Mouse (Mus musculus) megakaryocyte progenitor cell, adult 5-6 weeks (primary cell): ENCODE measurements around the gene Neurl2. TPM values are rescaled to one million over a fixed set of nuclear protein-coding genes. Genes with fewer than 3 reads are reported as not detected.
A peak's percentile ranks its signal among the peaks of the same experiment; 100 is the strongest.
"Not testable (repeated sequence)": the region's sequence is repeated elsewhere in the genome, so short reads cannot be mapped to it uniquely, and the experiment has no call there.

Experiments used
- ATAC-seq: replicated peaks from 2 replicates; pipeline ENCODE4 v1.8.0; 2016; ENCODE audit warnings: mild to moderate bottlenecking, moderate TSS enrichment, inconsistent platforms; ENCODE audit not compliant: poor library complexity
- total RNA-seq, 2 experiments: library from RNA; stranded (forward) in 1 of 2; stranded (reverse) in 1 of 2; fragments of 157-497, 149-512 nt in 1 of 2; fragments of 200-1000 nt in 1 of 2; gene quantifications; 2 replicates each; pipeline versions ENCODE4 v1.2.3 to v1.2.4; 2015 to 2017

Gene Neurl2
- total RNA-seq, 2 experiments from 2014 or later, result 1.9 to 4.3 TPM

DNA sequence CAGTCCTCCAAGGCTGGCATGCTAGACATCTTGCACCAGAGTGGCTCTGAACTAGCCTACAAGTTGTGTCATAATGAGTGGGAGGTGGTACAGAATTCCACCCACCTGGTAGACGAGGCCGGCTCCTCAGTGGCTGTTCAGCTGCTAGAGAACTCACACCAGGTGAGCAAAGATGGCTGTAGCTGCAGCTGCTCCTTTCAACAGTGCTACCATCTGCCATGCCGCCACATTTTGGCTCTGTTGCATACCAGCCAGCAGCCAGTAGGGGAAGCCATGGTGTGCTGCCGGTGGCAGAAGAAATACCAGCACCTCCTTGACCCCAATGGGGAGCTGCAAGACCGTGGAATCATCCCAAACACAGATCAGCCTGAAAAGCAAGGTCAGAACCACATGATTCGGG lies 12.2 kb downstream of the Neurl2 start:
- no peak for ATAC-seq

DNA sequence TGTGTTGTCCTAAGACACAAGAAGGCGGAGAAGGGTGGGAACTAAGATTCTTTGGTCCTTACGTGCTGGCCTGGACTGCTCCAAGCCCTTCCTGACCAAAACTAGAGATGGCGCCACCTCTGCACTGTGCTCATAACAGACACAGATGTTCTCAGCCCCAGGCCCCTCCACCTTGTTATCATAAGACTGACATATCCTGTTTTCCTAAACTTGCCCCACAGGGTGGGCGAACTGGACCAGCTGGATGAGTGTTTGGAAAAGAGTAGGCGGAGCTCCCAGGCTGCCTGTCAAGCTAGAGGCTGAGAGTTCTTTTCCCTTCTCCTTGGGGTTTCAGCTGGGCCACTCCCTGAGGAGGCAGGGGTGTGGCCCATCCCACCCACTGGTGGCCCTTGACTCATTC lies 15.6 kb downstream of the Neurl2 start:
- no peak for ATAC-seq

DNA sequence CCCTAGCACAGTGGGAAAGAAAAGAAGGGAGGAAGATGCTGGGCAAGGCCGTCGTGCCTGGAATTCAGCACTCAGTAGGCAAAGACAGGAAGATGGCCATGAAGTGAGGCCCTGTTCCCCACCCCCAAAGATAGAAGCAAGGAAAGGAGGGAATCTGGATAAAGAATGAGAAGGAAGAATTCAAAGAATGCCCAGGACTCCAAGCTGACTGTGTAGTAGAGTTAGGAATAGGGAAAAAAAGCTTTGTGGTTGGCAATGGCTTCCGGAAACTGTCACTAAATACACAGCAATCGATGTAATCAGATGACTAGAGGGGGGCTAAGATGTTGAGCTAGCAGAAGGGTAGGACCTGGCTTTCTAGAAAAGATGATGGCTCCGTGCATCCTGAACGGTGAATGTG lies 16.1 kb downstream of the Neurl2 start:
- ATAC-seq, result no peak

DNA sequence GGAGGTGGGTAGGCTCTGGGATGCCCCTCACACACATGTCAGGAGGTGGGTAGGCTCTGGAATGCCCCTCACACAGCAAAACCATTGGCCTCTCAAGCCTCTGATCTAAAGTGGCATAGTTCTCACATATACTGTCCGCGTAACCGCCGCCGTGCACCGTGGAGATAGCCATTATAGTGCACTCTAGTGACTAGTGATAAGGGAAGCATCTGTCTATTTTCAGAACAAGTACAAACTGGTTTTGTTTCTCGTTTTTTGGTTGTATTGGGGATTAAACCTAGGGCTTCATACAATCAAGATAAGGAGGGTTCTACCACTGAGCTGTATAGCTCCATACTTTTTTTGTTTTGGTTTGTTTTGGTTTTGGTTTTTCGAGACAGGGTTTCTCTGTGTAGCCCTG lies 17.4 kb downstream of the Neurl2 start:
- peak; percentile 82 for ATAC-seq

DNA sequence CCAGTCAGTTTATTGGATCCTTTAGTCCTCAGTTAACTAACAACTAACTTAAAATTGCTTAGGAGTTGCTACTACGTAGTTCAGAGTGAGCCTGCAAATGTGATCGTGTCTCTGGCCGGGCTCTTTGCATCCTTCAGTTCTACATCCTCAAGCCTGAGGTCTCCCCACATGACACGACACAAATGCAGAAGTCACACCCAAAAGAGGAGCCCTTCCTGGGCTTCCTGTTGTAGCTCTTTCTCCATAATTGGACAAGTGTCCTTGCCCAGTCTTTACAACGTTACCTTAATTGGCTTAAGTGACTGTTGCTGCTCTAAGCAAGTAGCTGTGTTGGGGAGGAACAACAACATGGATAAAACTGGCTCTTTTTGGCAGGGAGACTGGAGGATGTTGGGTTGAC lies 17.9 kb downstream of the Neurl2 start:
- ATAC-seq, result peak; percentile 77

DNA sequence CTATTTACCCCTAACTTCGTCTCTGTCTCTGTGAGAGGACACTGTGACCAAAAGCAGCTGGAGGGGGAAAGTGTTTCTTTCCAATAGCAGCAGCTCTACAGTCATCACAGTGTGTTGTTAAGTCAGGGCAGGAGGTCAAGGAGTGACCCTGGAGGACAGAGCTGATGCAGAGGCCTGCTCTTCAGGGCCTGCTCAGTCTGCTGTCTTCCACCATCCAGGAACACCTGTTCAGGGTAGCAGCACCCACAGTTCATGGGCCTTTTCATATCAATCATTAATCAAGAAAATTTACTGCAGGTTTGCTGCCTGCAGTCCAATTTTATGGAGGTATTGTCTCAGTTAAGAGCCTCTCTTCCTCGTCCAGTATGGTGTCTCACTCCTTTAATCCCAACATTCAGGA lies 19.7 kb downstream of the Neurl2 start:
- no peak for ATAC-seq

DNA sequence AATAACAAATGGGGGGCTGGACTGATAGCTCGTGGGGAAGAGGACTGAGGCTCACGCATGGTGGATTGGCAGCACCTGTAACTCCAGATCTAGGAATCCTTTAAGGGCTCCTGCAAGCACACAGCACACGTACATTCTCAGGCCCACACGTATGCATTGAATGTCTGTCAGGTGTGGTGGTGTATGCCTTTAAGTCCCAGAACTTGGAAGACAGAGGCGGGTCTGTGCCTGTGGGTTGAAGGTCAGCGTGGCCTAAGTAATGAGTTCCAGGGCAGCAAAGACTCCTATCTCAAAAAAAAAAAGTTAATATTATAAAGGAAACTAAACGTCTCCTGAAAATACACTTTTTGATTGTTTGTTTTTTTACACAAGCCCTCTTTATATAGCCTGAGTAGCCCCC lies 26.6 kb downstream of the Neurl2 start:
- ATAC-seq, result no peak

DNA sequence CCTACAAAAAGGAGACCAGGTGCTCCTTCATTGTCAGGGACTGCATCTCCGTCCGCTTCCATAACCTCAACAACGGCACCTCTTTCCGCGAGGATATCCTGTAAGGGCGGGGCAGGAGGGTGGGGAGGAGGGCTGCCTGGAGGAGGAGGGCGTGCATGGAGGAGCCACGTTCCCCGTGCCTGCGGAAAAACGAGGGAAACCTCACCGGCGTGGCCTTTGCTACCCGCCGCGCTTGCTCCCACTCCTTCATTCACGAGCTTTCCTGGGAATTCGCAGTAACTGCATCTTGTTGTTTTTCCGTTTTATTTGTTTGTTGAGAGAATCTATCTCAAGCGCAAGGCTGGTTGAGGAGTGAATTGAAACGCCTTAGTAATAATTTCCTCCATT lies 27.9 kb downstream of the Neurl2 start:
- peak; percentile 50 for ATAC-seq

DNA sequence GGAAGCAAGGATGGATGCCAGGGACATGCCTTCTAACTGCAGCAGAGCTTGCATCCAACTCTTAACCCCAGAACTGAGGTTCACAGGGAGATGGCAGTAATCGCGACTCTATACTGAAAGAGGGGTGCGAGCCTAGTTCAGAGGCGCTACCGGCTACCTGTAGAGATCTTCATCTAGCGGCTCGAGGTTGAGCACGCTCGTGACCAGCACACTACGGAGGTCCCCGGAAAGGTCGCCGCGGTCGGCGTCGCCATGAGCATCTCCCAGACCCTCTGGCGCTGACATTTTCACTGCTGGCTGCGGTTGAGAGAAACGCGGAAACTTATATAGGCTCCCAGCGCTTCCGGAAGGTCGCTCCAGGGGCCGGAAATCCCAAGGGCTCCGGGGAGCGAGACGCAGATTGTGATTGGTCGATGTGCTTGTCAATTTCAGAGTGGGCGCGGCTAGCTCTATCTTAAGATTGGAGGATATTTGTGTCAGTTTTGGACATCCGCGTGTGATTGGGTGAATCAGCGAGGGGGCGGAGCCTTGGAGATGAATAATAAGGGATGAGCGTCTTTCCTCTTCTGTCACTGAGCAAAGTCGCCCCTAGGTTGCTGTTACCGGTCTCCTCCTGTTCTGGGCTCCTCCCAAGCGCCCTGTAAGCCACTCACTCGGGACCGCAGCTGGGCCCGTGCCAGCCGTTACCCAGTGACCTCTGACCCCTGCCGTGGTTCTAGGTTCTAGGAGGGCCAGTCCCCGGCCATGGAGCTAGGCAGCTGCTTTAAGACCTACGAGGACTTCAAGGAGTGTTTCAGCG lies 28.5 kb downstream of the Neurl2 start, which contains the start of the genes Acot8 and Zswim3:
Acot8 (minus strand) TSS at position 350 of the 799 bp plus-strand sequence.
Zswim3 (plus strand) TSS at position 566 of the 799 bp plus-strand sequence.
- ATAC-seq, result peak; percentile 93

DNA sequence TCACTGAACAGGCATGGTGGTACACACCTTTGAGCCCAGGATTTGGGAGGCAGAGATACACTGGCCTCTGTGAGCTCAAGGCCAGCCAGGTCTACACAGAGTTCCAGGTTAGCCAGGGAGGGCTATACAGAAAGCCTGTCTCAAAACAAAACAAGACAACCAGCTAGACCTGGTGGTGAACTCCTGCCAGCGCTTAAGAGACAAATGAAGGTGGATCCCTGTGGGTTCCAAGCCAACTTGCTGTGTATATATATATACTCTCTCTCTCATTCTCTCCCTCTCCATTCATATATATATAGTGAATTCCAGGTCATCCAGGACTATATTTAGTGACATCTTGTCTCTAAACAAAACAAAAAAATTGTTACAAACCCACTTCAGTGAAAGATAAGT lies 29.3 kb downstream of the Neurl2 start:
- no peak for ATAC-seq

DNA sequence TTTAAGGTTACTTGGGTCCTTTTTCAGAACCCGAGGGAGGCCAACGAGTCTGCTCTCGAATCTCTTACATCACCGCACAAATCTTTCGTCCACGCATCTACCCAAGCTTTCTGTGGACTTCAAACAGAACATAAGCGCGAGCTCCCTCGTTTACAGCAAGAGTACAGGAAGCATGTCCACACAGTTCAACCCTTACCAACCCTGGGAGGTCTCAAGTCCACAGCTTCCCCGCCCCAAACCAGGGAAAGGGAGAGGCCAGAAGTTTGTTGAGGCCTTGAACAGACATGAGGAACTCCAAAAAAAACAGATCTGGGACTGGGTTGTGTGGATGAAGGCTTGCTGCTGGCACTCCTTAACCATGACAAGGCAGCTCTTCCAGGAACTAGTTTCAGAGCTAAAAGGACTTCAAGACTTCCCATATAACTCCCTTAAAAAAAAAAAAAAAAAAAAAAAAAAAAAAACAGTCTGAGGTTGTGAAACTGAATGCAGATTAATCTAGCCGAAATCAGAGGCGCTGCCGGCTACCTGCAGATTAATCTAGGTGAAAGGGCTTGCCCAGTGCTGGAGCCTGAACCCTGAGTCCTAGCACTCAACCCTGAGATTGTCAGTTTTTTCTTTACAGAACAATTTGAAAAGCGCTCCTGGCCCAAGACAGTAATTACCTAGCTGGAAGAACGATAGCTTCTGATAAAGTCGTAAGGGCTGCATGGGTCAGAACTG lies 29.9 kb downstream of the Neurl2 start:
- ATAC-seq, result no peak

DNA sequence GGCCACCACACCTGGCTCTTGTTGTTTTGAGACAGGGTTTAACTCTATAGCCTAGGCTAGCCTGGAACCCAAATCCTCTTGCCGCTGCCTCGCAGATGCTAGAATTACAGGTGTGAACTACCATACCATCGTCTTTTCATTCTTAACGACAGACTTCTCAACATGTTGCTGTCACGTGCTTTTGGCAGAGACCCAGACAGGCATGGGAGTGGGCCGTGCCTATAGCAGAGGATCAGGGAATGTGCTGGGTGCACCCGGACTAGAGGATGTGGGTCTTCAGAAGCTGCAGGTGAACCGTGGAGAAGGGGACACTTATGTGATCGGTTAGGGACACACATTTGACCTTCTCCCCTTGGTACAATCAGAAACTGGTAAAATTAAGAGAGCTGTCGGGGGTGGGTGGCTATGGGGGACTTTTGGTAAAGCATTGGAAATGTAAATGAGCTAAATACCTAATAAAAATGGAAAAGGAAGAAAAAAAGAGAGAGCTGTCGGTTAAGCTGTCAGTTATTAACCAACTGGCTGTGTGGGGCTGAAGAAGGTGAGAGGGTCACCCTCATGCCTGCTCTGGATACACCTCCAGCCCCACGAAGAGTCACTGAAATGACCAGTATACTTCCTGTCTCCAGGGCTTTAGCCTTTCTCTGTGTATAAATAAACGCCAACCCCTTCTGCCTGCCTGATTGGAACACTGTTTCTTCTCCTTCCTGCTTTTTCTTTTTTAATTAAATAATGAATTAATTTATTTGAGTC lies 32.8 kb downstream of the Neurl2 start:
- ATAC-seq, result no peak

DNA sequence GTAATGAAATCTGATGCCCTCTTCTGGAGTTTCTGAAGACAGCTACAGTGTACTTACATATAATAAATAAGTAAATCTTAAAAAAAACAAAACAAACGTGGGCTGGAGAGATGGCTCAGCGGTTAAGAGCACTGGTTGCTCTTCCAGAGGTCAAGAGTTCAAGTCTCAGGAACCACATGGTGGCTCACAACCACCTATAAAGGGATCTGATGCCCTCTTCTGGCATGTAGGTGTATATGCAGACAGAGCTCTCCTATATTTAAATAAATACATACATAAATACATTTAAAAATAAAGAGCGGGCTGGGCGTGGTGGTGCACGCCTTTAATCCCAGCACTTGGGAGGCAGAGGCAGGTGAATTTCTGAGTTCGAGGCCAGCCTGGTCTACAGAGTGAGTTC lies 34.7 kb downstream of the Neurl2 start:
- not testable (repeated sequence) for ATAC-seq

DNA sequence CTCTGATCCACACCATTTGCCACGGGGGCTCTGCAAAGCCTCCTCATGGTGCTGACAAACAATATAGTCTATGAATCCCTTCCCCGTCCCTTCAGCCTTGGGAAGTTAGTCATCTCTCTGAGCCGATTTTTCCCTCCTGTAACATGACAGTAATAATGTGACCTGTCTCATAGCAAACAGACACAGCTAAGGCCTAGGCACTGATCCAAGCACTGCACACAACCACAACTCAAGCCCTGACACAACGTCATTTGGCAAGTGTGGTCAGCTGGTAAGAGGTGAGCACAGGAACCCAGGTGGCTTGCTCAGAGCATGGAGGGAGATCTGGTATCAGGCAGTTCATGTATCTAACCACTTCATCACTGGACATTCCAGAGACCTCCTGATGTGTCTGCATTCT lies 37.4 kb downstream of the Neurl2 start:
- ATAC-seq, result no peak

DNA sequence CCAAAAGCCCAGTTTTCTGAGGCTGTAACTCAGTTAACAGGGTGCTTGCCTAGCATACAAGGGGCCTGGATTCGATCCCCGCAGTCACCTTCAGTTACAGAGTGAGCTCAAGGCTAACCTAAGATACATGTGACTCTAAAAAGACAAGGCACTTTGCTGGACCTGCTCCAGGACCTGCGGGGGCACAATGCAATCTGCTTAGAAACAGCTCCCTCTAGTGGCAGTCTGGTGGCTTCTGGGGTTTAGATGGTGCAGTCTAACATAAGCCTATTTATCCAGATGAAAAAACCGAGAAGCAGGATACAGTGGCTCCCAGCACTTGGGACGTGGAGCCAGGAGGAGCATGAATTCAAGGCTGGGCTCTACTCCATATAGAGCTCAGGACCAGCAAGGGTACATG lies 39.0 kb downstream of the Neurl2 start:
- ATAC-seq, result peak; percentile 90

DNA sequence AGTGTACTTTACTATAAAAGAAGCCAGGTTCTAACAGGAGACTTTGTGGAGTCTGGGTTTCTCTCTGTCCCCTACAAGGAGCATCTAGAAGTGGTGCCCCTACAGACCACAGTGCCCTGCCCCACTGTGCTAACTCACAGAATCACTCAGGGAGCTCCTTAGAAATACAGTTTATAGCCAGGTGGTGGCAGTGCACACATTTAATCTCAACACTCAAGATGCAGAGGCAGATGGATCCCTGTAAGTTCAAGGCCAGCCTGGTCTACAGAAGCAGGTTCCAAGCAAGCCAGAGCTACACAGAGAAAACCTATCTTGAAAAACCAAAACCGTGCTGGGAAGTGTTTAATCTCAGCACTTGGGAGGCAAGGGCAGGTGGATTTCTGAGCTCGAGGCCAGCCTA lies 39.5 kb downstream of the Neurl2 start:
- peak; percentile 41 for ATAC-seq

DNA sequence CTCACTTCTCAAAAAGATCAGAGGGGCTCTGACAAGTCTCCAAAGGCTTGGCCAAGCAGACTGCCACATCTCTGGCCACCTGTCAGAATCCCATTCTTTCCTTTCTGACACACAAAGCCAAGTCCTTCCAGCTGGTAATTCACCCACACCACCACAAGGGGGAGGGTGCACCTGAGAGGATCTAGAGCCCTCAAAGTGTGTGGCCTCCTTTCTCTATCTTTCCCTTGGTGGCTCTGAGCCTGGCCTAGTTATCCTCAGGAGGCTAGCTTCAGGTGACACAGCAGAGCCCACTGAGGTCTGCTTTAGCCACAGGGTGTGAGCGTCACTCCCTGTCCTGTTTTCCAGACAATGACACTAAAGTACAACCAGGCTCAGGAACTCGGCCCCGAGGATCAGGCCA lies 40.0 kb downstream of the Neurl2 start:
- ATAC-seq, result peak; percentile 81

DNA sequence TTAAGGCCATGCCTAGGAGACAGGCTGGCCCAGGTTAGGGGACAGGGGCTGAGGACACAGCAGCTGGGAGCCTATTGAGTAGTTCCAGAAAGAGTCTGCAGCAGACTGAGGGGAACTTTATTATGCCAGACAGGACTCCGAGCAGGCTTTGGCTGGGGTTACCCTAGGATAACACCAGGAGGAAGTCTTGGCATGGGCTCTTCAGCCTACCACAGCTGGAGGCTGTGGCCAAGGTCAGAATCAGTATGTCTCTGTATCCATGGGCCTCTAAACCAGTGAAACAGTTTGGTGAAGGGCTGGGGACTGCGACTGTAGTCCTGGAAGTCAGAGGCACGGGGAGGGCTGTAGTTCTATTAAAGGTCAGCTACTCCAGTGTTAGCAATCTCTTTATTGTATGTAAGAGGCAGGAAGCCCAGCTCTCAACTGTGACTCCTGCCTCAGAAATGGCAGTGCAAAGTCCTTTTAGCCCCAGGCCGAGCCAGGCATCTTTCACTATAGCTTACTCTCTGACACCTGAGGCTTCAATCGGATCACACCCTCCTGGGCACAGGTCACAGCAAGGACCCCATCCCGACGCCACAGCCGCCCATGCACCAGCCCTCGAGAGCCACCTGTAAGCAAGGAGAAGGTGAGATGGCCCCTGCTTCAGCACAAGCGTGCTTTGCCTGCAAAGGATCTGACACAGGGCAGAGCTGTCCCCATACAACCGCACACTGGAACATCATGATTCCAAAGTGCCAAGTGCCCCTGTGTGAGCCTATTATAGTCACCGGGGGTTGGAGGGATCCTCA lies 40.7 kb downstream of the Neurl2 start:
- no peak for ATAC-seq

DNA sequence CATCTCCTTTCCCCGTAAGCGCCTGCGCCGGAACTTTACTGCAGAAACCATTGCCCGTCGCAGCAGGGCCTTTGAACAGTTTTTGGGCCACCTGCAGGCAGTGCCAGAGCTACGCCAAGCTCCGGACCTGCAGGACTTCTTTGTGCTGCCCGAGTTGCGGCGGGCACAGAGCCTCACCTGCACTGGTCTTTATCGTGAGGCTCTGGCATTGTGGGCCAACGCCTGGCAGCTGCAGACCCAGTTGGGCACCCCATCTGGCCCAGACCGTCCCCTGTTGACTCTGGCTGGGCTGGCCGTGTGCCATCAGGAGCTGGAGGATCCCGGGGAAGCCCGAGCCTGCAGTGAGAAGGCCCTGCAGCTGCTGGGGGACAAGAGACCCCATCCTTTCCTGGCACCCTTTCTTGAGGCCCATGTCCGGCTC lies 41.4 kb downstream of the Neurl2 start:
- no peak for ATAC-seq

DNA sequence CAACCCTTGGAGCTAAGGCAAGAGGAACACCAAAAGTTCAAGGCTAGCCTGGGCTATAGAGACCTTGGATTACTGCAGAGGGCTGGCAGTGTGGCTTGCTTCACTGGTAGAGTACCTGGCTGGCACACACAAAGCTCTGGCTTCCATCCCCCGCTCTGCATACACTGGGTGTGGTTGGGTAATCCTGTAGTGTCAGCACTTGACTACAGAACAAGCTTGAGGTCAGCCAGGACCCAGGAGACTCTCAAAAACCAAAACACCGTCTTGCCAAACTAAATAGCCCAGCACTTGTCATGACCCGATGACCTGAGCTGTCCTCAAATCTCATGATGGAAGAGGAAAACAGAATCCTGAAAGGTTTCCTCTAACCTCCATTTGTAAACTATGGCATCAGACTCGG lies 42.8 kb downstream of the Neurl2 start:
- no peak for ATAC-seq

DNA sequence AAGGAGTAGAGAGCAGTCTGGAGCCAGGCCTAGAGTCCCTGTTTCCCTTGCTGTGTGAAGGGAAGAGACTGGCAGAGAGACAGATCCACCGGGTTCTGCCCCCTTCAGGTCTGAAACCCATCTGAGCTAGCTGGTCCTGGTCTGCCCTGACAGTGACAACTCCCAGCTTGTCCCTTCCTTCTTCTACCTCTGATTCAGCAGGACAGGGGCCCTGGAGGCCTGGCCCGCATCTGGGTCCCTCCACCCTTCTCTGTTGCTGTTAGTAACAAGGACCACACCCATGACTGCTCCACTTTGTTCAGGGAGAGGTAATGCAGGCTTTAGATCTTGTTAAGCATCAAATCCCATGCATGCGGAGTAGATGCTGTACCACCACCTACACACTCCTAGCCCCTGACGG lies 44.8 kb downstream of the Neurl2 start:
- no peak for ATAC-seq
